Mouse (Mus musculus) forebrain, embryonic 12.5 days (tissue): ENCODE results near the gene 4930522L14Rik. TPM values are rescaled to one million over a fixed set of nuclear protein-coding genes. Genes with fewer than 3 reads are reported as not detected.

Experiments
- polyA plus RNA-seq: library from polyadenylated mRNA; unstranded; fragments of >200 nt; fragmentation: Nextera tagmentation; extraction: Ambion mirVana; gene quantifications from 2 replicates; pipeline ENCODE4 v1.2.1, GENCODE M21; 2016

4930522L14Rik gene
- polyA plus RNA-seq, 1 experiment from 2014 or later: 6.2 TPM

Other genes with a start within 250 kb of the 4930522L14Rik start
- 4.5 and 5.3 TPM in 2 replicates for gene Crlf2, start 192.9 kb downstream of the 4930522L14Rik start, polyA plus RNA-seq
- 2.2 and 2.6 TPM in 2 replicates for gene 5430403G16Rik, start 60.8 kb downstream of the 4930522L14Rik start, polyA plus RNA-seq
- 0.54 and 0.86 TPM in 2 replicates for gene Gm15446, start 171.5 kb upstream of the 4930522L14Rik start, polyA plus RNA-seq
- 22.4 and 30.5 TPM in 2 replicates for gene Zfp932, start 244.6 kb upstream of the 4930522L14Rik start, polyA plus RNA-seq